Mouse (Mus musculus) thymus, postnatal 4 days (tissue): ENCODE measurements around the gene Trp63.

Experiments used
- DNase-seq: peaks from one replicate; pipeline ENCODE4 v3.0.0; 2021

Gene Trp63

GRCm38 (mm10) chr16:25877416-25877965 is 193.9 kb downstream of the Trp63 start:
- no peak for DNase-seq

- no peak for DNase-seq
These were observed 194.6 kb downstream of the Trp63 start for GRCm38 (mm10) chr16:25878116-25878515.

- no peak for DNase-seq
These were observed 215.5 kb downstream of the Trp63 start for GRCm38 (mm10) chr16:25899071-25899470.

GRCm38 (mm10) chr16:25899657-25900056 is 216.1 kb downstream of the Trp63 start:
- DNase-seq, result no peak

- DNase-seq, result no peak
These were observed 216.9 kb downstream of the Trp63 start for GRCm38 (mm10) chr16:25900389-25900908.

- no peak for DNase-seq
These were observed 228.6 kb downstream of the Trp63 start for GRCm38 (mm10) chr16:25912185-25912584.

- DNase-seq, result no peak
These were observed 250.6 kb downstream of the Trp63 start for GRCm38 (mm10) chr16:25934181-25934580.
